Mouse (Mus musculus) bone marrow macrophage, adult 2 months (primary cell): ENCODE results near the gene 4930524J08Rik.

ENCODE experiments used
- CTCF ChIP-seq: IDR thresholded peaks from 2 replicates; pipeline ENCODE4 v1.5.1; 2012; ENCODE audit warnings: low read depth, mild to moderate bottlenecking, low read length, moderate library complexity
- POLR2A ChIP-seq: IDR thresholded peaks from 2 replicates; pipeline ENCODE4 v1.6.1; 2012; ENCODE audit warnings: mild to moderate bottlenecking, low read depth, low read length, borderline replicate concordance

GRCm38 (mm10) chr5:99959236-99959936, 19.5 kb upstream of the 4930524J08Rik start:
- no peak for TF ChIP-seq CTCF
- no peak for TF ChIP-seq POLR2A
